Mouse (Mus musculus) layer of hippocampus, adult 9-11 months (tissue): ENCODE results near the gene Rsph1.
A peak's percentile ranks its signal among the peaks of the same experiment; 100 is the strongest.

Source experiments
- DNase-seq: peaks from one replicate; pipeline ENCODE4 v3.0.0; 2022

The Rsph1 gene

DNA sequence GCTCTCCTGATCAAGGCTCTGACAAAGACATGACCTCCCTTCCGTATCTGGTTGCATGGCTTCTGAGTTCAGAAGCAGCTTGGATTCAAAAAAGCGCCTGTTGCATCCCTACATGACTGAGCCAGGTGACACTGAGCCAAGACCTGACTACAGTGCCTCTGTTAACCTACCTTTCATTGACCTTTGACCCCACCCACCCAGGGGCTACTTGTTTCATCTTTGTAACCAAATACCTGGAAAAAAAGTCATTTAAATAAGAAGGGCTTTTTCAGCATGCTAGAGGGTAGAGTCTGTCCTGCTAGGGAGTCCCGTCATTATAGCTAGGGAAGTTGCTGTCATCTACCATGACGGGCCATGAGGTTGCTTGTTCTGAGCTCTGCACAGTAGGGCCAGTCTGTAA is 26.2 kb upstream of the Rsph1 start:
- DNase-seq: no peak

DNA sequence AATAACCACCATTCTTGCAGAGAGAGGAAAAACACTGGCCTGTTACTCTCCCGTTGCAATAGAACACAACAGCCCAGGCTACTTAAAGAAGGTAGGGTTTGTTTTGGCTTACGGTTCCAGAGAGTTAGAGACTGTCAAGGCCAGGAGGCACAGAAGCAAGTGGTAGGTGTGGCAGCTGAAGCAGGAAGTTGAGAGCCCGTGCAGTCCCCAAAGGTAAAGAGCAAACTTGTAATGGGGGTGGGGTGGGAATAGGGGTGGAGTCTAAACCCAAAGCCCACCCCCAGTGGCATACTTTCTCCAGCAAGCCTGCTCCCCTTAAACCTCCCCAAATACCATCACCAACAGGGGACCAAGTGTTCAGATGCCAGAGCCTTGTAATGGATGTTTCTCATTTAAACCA is 23.6 kb upstream of the Rsph1 start:
- DNase-seq: no peak

DNA sequence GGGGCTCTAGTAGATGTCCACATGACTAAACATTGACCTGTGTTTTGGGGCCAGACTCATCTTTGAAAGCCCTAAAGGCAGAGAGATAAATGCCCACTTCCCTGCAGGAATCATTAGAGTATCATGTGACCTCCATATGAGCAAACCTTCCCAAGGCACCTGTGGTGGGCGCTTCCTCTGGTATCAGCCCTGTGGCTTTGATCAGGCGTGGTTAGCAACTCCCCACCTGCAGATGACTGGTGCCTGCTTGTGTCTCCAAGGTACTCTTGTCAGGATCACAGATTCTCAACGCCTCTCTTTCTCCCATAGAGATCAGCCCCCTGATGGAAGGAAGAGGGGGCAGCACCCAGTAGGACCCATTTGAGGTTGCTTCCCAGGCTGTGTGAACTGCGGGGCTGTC is 22.8 kb upstream of the Rsph1 start:
- DNase-seq: no peak

DNA sequence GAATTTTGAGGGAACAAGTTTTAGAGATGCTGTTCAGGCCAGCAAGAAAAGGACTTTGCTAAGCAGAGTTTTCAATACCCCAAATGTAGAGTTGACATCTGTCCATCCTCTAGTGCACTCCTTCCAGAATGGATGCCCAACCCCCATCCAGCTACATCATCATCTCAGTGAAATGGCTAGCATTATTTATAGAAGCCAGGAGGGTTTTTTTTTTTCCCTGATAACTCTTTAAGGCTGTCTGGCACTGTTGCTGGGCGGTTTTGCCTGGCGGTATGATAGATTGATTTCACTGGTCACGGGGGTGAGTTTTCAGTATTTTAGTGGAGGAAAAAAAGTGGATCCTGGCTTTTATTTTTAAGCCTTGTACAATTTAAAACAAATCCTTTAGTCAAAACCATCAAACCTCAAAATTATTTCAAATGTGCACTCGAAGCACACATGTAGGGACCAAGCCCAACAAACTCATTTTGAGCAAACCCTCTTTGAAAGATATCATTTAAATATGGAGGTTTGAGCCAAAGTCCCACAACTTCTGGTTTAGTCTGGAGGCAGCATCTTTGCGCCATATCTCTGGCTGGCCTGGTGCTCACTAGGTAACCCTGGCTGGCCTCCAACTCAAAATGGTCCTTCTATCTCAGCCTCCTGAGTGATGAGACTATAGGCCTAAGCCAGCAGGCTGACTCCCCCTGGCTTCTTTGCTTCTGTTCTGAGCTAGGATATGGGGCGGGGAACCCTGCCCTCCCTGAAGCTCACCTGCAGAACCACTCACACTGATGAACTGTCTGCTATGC is 21.4 kb upstream of the Rsph1 start:
- DNase-seq: no peak

GRCm38 (mm10) chr17:31297521-31297939 is 20.3 kb upstream of the Rsph1 start:
- DNase-seq: no peak

GRCm38 (mm10) chr17:31295892-31296781 is 19.0 kb upstream of the Rsph1 start:
- peak; percentile 67 for DNase-seq

- DNase-seq: no peak
Measured at GRCm38 (mm10) chr17:31295215-31295891, 18.2 kb upstream of the Rsph1 start.

DNA sequence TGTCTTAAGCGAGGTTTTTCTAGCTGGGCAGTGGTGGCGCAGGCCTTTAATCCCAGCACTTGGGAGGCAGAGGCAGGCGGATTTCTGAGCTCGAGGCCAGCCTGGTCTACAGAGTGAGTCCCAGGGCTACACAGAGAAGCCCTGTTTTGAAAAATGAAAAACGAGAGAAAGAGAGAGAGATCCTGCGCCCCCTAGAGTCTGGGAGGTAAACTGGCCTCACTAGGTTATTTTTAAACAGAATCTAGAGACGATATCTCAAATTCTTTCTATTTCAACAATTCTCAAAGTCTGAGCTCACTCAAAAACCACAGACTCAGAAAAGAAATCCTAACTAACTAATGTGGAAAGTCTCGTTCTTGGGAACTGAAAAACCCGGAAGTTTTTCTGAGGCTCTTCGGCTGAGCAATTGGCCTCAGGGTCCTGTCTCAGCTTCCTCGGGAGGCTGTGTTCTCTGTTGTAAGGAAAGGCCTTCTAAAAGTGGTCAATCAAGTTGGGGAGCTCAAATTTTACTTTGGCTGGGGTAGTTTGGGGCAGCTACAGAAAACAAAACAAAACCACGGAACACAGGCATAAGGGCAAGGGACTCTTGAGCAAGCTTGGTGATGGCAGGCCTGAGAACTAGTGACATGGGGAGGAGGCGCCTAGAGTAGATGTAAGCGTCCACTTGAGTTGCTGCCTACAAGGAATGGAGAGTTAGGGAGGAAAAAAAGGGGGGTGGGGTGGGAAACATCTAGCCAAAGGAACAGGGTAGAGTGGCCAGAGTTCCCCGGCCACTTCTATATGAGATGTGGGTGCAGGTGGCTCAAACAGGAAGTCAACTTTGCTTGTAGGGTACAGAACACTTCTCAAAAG is 17.4 kb upstream of the Rsph1 start:
- DNase-seq: no peak

GRCm38 (mm10) chr17:31290859-31291258 is 13.7 kb upstream of the Rsph1 start:
- DNase-seq: no peak

DNA sequence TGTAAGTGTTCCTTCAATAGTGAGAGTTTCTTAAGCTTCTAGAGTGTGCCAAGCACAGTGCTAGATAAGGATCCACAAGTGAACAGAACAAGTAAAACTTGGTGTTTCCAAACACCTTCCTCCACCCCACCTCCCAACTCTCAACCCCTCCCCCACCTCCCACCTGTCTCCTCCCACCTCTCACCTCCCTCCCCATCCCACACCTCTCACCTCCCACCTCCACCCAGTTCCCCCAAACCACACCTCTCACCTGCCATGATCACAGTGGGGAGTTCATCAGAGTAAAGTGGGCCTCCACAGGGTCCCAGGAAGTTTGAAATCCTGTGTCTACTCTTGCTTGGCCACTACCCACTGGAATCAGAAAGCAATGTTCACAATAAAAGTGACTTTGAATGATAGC is 13.1 kb upstream of the Rsph1 start:
- no peak for DNase-seq

DNA sequence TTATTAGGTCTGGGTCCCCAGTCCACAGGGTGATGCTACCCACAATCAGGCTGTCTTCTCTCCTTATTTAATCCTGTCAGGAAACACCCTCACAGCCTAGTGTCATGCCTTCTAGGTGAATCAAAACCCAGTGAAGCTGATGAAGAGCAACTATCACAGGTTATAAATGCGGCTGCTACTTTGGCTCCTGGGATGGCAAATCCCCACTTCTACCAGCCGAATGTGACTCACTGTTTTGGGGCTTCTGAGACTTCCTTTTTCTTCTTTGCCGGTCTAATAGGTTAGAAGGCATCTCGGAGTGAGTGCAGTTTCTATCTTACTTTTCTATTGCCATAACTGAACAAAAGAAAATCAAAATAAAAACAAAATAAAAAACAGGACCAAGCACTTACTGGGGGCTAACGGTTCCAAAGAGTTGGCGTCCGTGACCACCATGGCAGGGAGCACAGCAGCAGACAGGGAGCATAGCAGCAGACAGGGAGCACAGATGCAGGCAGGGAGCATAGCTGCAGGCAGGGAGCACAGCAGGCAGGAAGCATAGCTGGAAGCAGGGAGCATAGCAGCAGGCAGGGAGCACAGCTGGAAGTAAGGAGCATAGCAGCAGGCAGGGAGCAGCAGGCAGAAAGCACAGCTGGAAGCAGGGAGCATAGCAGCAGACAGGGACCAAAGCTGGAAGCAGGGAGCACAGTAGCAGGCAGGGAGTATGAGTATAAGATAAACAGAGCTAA is 12.0 kb upstream of the Rsph1 start:
- no peak for DNase-seq

- DNase-seq: no peak
Measured at GRCm38 (mm10) chr17:31287216-31287615, 10.0 kb upstream of the Rsph1 start.

DNA sequence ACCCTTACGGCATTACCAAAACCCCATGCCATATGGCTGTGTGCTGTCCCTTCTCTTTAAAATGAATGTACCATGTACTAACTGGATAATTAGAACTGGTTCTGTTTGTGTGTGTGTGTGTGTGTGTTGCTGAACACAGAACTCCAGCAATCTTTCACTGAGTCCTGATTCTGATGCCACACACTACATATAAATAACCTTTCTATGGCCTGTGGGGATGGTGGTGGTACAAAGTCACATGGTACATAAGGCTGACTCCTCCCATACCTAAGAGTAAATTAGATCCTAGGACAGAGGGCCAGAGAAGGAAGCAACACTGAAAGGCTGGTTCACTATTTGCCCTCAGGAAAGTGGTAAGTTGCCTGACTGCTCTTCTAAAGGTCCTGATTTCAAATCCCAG is 9.3 kb upstream of the Rsph1 start, which contains the start of gene Slc37a1:
Slc37a1 (plus strand) TSS at position 301 of the 400 bp plus-strand sequence.
- DNase-seq: no peak

GRCm38 (mm10) chr17:31285867-31286266 is 8.7 kb upstream of the Rsph1 start:
- DNase-seq: no peak

- no peak for DNase-seq
Measured at GRCm38 (mm10) chr17:31282687-31283053, 5.5 kb upstream of the Rsph1 start.

DNA sequence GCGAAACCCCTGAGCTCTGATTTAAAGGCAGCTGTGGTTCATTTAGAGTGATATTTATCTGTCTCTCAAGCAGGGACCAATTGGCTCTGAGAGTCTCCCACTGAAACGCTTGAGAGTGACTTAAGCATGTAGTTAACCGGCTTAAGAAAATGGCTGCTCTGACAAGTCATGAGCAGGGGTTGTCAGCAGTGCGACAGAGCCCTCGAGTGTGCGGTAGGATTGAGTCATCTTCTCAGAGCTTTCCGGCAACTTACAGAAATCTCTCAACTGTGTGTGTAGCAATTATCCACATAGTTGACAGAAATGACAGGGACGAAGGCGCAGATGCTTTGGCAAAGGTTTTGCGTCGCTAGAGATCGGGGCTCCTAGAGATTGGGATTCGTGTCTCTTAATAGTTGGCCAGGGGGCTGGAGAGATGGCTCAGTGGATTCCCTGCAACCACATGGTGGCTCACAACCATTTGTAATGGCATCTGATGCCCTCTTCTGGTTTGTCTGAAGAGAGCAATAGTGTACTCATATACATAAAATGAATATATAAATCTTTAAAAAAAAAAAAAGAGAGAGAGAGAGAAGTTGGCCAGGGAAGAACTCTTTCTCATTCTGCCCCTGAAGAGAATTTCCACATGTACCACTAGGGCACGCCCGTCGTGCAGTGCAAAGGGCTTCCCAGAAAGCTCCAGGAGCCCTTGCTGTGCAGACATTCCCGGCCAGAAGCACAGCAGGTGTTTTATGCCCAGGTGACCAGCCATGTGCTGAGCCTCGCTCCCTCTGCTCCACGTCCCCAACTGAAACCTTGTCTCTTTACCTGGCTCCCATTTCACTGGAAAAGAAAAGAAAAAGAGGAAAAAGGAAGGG is 4.9 kb upstream of the Rsph1 start:
- no peak for DNase-seq

GRCm38 (mm10) chr17:31280269-31280668 is 3.1 kb upstream of the Rsph1 start:
- no peak for DNase-seq

DNA sequence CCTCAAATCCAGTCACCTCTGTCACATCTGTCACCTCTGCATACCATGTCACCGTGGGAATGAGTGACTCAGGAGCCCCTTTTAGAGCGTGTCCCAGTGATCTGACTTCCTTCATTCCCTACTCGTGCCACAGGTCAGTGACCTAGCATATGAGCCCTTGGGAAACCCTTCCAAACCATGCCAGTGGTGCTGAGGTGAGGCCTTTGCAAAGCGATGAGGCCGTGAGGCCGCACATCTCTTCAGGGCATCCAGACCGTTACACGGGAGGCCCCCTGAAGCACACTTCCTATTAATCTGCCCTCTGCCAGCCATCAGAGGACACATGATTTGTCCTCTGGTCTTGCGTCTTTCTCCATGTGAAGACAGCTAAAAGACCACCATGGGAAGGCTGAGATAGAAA is 2.4 kb upstream of the Rsph1 start:
- no peak for DNase-seq

GRCm38 (mm10) chr17:31277931-31278330 is 748 bp upstream of the Rsph1 start:
- no peak for DNase-seq

DNA sequence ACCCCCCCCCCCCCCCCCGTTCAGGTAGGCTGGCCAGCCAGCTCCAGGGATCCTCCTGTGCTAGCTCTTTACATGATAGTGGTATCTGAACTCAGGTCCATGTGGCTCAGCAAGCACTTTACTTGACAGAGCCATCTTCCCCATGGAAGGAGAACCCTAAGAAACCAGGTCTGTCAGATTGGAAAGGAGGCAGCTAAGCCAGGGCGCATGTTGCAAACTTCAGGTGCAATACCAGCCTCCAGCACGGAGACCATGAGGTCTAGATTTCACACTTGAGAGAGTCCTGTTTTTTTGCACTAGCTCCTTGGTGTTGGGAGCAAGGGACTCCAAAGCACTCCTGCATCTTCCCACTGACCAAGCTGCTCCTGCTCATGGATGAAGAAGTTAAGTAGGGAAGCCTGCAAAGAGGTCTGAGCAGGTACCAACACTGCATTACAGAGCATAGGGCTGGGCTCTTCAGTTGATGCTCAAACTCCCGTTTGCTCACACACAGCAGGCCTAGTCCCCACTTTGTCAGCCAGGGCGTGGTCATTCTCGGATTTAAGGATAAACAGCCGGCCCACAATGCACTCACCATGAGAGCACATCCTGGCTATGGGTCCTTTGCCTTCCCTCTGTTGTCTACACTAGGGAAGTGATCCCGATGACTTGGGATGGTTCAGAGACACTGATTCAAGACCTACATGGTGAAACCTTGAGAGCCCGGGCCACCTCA is 819 bp downstream of the Rsph1 start:
- DNase-seq: peak; percentile 38
